Mouse (Mus musculus) kidney, adult 18-20 months (tissue): ENCODE results near the gene Gdap2.

Source experiments
- DNase-seq: peaks from one replicate; pipeline ENCODE4 v3.0.0; 2021

Gdap2 gene

DNA sequence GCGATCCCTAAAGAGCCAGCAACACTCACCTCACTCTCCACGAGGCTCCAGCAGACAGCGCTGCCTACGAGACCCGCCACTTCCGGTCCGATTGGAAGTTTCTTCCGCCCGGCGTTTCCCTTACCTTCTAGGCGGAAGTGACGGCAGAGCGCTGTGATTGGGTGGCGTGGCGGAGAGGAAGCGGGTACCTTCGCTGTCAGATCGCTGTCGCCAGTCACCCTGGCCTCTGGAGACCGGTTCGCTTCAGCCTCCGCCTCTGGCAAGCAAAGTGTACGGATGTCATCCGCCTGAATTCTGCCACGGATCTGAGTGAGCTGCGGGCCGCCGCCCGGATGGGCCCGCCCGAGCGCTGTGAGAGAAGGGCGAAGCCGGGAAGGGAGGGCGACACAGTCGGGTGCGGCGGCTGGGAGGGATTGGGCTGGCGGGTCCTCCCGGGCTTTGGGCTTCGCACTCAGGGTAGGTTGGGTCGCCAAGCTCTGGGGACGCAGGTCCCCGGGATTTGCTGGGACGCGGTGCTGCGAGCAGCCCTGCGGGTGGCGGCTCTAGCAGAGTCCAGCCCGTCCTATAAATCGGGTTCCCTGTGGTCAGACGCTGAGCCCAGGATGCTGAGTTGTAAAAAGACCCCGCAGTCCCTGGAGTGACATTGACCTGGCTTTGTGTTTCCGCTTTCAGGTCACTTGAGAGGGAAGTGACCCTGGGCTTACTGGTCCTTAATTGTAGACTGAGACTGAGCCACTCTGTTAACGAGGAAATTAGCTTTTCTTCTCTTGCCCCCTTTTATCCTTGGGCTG, at the start of gene Gdap2, which contains the start of gene Wdr3:
Gene Gdap2, plus strand, starts transcription at position 67 of the 791 bp plus-strand sequence.
Gene Wdr3, minus strand, starts transcription at position 93 of the 791 bp plus-strand sequence.
- peak; percentile 93 for DNase-seq

DNA sequence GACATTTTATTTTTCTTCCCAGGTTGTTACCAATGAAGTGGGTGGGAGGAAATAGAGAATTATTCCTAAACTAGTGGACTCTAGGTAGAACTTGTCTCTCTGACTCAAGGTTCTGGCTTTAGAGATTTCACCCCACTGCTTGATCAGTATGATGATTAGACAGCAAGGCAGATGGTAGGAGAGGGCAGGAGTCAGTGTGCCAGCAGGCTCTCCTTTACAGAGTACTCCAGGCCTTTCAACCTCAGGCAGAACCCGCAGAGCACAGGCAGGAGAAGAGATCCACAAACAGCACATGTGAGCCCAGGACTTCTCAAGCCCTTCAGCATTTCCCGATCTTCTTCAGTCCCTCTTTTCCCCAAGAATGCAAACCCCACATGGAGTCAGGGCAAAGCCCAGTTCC, 43.5 kb upstream of the Gdap2 start:
- no peak for DNase-seq

DNA sequence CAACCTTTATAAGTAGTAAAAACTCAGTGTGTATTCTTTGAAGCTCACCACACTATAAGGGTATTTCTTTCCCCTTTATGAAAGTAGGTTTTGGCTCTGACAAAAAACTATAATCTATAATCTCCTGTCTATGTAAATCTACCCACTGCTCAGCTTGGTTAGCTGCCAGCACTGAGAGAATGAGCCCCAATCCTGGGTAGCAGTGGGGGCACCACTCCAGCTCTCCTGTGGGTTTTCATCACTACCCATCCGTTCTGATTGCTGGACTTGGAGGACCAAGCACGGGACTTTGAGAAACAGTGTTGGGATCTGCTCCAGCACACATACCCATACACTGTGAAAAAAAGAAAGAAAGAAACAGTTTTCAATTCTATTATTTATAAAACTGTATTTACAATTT, 40.2 kb upstream of the Gdap2 start:
- no peak for DNase-seq

DNA sequence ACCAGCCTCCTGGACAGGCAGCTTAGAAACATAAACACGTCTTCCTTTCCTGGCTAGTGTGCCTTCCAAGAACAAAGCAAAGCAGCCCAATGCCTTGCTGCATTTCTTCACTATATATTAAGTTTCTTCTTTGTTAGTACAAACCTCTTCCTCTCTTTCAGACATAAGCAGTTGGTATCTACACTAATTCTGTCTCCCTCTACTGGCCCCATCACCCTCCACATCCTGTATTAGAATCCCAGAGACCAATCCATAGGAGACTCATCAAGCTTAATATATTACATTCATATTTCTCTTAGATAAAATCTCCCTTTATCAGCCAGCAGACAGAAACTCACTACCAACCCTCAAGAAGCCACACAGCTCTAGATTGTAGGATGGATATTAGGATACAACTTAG, 39.7 kb upstream of the Gdap2 start:
- DNase-seq: no peak

DNA sequence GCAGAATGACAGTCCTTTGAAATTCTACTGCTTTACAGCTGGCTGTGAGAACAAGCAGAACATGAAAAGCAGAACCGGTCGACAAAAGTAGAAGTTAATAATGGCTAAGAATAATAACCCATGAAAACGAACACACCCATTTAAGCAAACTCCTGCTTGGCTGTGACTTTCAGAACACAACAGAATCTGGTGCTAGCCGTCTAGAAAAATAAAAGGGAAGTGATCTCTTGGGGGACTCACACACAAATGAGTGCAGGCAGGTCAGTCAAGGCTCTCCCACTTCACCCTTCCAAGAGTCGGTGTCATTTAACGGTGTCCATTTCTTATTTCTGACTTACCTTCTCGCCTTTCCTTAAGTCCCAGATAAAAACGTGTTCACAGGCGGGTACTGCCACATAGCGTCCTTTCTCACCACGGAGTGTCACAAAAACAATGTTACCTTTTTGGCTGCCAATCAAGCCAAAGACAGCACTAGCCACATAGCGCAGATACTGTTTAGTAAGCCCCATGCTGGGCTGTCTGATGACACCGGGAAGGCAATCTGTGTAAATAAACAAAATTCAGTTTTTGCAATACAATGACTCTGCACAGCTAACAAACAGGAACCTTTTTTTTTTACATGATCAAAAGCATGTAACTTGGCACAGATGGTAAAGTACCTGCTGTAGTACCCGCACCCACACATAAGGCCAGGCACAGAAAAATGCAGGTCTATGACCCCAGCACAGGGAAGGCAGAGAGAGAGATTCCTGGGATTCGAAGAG, 1.3 kb upstream of the Gdap2 start:
- DNase-seq: no peak

DNA sequence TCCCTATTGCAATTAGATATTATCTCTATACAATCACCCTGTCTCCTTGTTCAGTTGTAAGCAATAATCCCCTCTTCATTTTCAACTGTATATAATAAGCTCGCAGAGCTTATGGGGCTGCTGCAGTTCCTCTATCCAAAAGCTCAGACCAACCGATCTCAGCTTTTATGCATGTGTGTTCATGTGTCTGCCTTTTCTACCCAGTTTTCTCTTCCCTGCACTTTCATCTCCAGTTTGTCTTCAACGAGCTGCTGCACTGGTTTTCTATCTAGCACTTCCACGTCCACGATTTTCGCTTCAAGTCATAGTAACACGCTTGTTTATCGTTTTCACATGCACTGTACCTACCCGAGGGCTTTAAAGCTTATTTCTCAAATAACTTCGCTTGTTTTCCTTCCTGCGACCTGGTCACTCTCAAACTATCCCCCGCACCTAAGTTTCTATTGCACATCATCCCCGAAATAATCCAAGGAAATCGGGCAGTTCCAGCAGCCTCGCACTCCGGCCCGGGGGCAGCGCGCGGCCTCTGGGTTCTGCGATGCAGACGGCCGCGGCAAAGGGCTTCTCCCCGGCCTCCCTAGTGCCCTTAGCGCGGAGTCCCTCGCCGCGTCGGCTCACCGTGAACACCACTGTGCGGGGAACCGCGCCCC, 391 bp upstream of the Gdap2 start:
- no peak for DNase-seq

DNA sequence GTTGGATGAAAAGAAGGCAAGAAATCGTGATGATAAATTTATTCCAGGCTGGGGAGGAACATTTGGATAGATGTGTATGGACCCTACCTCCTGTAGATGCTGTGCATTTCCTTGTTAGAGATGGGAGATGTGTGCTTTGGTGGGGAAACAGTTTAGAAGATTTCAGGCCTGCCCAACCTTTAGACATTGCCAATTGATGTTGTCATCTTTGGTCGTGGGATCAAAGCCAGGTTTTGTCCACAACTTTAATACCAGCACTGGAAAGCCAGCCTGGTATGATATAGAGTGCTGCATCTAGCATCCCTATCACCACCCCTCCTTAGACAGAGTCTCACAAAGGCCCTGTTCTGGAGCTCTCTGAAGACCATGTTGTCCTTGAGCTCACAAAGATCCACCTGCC, 1.4 kb downstream of the Gdap2 start:
- no peak for DNase-seq

DNA sequence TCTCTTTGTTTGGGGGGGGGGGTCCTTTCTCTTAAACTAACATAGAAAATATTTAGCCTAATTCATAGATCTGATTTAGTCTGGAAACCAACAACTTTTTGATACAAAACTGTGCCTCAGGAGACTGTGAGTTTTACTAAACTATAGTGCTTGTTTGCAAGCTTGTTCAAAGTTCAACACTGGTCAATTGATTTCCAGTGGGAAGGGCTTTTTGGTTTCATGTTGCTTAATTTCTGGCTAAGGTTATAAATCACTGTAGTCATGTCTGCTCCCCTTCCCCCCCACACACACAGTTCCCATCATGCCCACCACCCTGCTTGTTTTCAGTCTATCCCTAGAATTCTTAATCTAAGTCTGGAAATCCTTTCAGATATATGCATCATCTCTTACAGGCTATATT, 2.8 kb downstream of the Gdap2 start:
- DNase-seq: no peak

DNA sequence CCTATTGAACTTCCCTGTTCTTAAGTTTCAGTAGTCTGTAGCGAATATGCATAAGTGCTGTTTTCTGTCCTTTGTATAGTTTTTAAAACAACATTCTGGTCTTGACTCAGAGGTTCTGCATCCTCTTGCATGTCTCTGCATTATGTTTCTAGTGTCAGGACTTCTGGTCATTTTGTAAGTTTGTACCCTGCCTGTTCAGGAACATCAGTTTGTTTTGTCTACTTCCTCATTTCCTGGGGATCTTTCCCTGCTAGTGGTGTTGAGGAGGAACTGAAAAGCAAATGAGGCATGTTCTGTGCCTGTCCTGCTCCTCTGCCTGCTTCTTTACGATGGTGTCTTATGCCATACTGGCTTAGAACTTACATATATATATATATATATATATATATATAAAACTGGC, 13.8 kb downstream of the Gdap2 start:
- DNase-seq: no peak

DNA sequence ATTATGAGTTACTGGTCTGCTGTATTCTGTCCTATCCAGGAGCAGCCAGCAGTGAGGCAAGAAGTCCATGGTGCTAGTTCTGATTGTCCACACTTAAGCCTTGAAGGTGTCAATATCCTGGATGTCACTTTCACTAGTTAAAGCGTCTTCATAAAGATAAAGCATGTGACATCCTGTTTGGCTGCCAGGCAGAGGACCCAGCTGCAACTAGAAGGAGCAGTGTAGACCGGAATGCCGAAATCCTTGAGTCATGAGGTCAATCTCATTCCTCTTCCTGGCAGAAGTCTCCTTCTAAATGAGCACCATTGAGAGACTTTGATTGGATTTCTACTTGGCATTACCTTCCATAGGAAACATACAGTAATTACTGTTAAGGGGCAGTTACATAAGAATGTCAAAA, 18.3 kb downstream of the Gdap2 start:
- no peak for DNase-seq

DNA sequence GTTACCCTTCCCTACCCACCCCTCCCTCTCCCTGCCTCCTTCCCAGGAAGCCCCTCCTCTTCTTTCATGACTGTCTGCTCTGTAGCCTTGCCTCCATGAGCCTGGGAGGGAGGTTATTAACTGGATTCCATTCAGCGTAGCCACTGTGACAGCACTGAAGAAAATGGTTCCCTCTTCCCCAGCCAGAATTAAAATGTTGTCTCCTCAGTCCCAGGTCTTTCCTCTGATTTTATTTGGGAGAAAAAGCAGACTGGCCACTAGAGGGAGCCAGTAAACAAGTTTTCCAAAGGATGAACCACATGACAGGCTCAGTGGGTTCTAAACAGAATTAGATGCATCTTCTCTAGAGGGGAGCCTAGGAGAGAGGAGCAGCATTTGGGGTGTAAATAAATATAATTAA, 27.3 kb downstream of the Gdap2 start:
- peak; percentile 43 for DNase-seq

DNA sequence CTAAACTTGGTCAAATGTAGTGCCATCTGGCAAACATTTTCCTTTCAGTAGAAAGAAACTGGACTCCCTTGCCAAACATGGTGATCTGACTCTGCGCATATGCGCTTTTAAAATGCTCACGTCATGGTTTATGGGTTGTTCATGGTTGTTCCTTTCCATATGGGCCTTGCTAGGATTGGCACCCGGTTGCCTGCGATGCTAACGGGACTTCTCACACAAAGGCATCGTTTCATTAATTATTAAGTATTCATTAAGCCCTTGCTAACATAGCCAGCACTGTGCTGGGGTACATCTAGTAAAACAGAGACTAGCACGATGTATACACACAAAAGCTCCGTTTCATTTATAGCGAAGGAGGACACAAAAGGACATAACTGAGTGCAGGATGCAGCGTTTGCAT, 27.7 kb downstream of the Gdap2 start:
- DNase-seq: no peak

DNA sequence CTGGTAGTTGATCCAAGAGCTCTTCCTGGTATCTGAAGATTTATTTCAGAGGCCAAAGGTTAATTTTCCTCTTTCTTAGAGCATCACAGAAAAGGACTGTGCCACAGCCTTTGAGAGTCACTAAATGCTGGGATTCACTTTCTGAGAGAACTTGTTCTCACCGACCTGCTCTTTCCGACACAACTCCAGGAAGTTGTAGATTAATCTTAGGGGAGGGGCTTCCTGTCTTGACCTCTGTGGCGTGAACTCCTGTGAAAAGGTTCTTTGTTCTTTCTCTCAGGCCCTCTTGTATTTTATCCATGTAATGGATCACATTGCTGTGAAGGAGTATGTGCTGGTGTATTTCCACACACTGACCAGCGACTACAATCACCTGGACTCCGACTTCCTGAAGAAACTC, 32.0 kb downstream of the Gdap2 start:
- no peak for DNase-seq

DNA sequence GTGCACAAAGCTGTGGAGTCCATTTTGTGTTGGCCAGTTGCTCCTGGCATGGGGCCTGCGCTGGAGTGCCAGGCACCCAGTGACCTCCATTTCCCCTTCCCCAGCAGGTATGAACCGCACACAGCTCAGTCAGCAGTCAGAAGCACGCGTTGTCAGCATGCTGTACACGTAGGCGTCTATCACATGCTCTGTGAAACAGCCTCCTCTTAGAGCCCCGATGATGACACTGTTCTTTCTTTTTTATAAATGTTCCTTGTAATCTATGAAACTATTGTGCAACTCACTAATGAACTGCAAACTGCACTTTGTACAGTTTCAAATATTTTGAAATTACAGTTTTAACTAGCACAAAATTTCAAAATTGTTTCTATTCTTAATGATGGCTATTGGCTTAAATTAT, 39.4 kb downstream of the Gdap2 start:
- DNase-seq: no peak

DNA sequence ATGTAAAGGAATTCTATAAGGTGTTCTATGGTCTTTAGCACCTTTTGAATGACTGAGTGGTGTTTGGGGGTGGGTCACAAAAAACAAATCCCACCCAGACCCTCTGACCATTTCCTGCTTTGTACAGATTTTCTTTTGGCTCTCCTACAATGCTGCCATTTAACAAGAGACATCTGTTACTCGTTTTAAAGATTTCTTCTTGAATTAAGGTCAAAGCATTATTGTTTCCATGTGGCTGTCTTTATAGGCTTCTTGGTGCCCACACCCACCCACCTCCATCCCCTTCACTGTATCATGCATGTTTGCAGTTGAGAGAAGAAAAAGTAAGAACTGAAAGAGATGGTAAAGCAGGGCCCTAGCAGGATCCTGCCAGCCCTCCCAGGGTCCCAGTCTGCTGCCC, 44.8 kb downstream of the Gdap2 start:
- no peak for DNase-seq

DNA sequence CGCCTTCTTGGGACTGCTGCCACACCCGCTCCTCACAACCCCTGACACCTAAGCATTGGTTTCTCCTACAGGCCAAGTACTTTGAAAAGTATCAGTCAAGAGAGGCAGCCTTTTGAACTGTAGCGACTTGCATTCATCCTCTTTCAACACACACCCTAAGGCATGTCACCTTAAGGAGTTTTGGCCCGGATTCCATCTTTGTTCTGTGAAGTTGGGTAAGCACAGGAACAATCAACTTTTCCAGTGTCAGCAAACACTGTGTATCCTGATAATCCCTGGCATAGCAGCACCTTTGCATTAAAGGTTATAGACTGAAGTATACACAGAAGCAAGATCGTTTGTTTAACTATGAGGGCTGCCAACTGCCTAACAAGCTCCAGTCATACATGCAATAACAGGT, 53.3 kb downstream of the Gdap2 start:
- no peak for DNase-seq

DNA sequence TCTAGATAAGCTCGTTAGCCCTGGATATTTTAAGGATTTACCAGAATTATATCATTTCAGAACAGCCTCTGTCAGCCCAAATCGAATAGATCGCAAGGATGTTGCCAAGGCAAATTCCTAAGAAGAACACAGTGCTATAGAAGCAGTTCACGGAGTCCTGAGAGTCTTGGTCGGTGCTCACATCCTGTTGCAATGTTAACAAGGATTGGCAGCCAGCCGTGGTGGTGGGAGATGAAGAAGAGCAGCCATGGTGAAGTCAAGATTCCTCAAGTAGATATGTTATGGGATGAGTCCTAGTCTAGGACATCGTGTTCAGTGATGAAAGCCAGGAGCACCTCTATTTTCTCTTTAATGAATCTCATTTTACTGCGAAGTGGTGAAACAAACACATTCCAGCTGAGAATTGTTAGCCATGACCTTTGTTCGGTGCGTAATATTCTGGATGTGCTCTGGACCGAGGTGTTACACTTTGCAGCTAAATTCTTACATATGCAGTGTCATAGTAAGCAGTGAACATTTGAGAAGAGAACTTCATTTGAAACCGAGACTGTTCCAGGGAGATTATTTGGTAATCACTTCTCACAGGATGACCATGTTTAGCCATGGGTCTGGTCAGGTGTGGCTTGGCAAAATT, 63.3 kb downstream of the Gdap2 start:
- peak; percentile 26 for DNase-seq

DNA sequence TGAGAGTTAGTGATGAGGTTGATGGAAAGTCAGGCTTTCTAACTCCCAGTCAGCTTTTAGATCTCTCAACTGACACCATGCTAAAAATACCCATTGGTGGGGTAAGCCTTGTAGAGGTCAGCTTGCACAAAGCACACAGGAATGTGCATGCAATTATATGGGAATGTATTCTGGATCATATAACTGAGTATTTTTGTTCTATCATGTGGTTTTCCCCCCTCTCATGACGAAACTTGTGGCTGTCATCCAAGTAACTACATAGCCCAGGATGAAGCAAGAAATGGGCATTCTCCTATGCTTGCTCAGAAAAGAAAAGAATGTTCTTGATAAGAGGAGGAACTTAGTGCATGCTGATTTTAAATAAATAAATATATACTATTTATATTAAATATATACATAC, 65.3 kb downstream of the Gdap2 start:
- no peak for DNase-seq

DNA sequence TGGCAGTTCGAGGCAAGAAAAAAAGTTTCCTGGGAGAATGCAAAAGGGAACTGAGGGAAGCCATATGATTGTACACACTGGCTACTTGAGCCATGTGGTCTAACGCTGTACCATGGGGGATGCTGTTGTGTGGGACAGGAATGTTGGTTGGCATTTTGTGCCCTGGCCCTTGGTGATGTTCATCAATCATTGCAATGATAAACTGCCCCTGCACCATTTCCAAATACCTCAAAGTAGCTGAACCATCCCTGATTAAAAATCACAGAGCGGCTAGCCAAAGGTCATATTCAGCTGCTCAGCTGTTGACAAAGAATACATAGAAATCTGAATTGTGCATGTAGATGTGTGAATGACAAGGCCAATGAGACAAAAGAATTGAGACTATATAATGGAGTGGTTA, 66.8 kb downstream of the Gdap2 start:
- peak; percentile 22 for DNase-seq

DNA sequence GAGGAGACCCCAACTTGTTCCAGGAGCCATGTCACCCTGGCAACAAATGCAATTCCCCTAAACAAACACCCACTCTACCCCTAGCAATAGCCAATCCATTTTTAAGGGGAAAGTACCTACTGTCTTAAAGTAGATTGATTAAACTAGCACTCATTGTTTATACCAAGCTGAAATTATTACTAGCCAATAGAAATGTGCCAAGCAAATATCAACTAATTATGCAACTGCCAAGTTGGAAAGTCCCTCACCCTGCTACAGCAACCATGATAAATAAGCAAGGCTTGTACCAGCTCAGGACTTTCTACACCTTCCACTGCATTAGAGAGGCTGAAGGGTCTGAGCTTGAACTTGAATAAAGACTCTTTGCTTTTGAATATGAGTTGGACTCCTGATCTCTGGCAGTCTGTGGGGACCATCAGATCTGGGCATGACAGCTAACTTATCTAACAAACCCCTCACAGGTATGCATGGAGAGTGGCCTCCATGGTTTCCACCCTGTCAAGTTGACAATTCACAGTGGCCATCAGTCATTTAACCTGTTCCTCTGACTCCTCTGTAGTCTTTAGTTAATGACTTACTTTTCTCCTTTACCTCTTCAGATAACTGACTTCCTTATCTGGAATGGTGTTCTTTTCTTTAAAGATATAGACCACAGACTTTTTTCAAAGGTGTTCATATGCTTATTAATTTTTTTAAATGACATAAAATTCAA, 74.7 kb downstream of the Gdap2 start:
- no peak for DNase-seq

DNA sequence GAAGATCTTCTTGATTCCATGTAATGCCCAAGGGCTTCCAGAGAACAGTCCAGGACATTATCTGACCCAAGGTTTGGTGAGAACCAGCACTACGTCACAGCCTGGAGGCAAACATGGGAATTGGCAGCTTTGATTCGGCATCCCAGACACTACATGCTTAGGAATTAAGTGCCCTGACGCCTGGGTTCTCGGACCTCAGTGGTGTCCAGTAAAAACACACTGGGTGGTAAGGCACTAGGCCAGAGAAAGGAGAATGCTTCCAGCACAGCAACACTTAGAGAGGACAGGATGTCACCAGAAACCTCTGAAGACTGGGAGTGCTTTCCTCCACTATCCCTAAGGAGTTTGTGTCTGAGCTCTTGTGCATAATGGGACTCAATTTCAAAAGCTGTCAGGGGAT, 80.0 kb downstream of the Gdap2 start:
- DNase-seq: no peak

DNA sequence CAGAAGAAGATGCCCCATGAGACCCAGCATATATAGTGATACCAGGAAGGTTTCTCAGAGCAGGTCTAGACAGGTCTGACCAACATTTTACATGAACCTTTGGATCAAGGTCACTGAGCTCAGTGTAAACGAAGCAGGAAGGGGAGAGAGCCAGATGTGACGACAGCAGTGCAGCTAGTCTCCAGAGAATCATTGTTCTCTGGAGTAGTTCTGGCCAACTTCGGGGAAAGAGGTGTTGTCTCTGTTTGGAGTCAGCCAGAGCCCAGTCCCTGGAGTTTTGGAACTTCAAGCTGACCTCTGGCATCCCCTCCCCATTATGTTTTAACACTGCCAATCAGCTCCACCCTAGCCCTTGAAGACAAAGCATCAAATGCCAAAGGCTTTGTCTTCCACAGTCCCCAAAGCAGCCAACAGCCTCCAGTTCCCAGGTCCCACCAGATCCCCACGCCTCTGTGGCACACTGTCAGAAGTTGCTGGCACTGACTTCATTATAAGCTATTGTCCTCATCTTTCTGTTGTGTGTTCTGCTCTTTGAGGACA, 84.2 kb downstream of the Gdap2 start:
- DNase-seq: no peak
